Mouse (Mus musculus) thymus, postnatal 4 days (tissue): ENCODE data around the gene Tmem246.

Source experiments
- DNase-seq: peaks from one replicate; pipeline ENCODE4 v3.0.0; 2021

The Tmem246 gene

DNA sequence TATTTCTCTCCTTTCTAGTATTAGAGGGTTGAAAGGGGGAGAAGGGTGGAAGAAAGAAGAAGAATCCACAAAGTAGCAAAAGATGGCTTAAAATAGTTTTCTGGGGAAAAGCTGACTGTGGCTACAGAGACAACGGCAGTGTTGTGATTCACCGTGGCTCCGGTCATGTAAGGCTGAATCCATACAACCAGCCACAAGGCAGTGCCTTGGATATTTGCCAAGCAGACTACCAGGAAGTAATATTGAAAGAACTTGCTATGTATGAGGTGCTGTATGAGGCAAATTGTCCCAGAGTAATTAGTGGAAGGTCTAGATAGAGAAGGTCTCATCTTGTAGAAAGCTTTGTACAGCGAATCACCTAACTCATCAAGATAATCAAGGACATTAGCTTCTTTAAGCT is 25.5 kb downstream of the Tmem246 start:
- no peak for DNase-seq

DNA sequence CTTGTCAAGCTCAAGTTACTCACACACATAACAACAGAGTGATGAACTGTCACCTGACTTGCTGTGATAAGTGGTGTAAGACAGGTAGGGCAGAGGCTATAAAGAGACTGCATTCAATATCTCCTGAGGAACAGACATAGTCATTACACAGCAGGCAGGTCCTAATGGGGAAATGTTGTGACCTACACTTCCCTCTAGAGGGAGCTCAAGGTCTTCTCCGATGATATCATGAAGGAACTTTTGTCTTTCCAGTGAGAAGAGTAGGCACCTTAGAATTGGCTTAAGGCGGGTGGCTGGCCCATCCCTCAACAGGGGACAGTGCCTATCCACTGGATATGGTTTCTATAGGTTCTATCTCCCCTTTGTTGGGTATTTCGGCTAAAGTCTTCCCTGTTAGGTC is 30.1 kb downstream of the Tmem246 start:
- DNase-seq: peak; percentile 35

DNA sequence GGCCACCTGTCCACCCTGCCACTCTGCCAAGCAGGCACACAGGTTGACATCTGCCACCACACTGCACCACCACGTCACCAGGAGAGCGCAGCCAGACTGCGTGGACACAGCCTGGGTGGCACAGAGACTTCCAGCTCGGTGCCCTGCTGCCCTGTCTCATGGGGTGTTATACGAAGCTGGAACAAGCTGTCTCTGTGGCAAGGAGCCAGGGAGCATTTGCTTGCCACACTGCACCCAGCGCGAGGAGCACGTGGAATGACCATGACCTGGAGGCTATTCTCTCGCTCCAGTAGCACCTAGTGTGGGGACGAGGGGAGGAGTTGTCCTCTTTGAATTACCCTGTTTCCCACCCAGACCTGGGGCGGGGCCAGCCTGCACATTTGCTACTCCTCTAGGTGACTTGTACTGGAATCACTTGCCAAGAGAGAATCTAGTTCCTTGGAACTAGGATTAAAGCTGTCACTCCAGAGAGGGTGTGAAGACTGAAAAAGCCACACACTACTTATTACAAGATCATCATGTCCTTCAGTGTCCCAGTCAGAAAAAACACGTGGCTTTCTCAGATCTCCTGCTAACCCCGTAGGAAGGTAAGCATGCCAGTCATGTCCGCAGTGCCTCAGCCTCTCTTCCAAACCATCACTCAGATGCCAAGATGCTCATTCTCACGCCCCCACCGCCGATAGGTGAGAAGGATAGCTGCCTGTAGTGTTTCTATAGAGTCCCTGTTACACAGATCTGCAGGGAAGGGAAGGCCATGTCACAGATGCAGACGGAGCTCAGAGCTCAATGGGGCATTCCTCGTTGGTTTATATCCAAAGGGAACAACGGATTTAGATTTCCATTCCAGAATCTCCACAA is 37.5 kb downstream of the Tmem246 start:
- DNase-seq: no peak

DNA sequence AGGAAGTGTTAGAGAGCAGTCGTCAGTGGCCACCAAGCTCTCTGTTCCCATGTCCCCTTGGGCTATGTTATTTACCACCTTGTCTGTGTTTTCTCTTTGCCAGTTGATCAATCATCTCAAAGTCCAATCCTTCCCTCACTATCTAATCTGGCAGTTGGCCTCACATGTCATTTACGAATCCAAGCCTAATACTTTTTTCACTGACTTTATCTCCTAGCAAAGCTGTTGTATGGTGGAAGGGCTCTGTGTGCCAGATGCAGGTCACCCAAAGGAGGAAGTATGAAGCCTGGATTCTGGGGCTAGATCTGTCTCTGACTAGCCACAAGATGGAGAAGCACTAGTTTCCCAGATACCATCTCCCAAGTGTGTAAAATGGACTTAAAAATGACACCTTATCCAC is 39.5 kb downstream of the Tmem246 start:
- DNase-seq: no peak

DNA sequence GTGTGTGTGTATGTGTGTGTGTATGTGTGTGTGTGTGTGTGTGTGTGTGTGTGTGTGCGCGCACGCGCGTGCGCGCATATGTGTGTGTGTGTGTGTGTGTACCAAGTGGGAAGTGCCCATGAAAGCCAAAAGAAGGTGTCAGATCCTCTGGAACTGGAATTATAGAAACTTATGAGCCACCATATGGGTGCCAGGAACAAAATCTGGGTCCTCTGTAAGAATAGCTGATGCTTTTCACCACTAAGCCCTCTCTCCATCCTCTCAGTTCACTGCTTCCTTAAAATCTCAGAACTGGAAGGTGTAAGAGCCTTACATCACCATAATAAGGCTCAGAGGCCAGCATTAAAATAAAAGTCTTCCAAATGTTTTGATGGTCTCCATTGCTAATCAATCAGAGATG is 40.3 kb downstream of the Tmem246 start:
- no peak for DNase-seq

DNA sequence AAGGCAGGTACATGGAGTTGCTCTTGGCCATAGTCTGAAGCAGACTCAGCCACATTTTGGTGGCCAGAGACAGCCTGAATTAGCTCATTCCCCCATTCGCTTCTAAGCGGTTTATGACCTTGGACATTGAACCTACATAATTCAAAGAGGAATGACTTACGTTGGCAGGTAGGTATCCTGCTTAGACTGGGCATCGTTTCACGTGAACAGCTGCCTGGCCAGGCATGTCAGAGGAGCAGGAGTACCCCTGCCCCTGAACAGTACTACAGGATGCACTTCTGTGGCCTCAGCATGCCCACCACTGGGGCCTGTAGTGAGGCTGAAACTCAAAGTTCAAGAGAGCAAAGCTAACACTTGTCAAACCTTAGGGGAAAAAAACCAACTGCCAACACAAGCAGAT is 44.3 kb downstream of the Tmem246 start:
- no peak for DNase-seq

DNA sequence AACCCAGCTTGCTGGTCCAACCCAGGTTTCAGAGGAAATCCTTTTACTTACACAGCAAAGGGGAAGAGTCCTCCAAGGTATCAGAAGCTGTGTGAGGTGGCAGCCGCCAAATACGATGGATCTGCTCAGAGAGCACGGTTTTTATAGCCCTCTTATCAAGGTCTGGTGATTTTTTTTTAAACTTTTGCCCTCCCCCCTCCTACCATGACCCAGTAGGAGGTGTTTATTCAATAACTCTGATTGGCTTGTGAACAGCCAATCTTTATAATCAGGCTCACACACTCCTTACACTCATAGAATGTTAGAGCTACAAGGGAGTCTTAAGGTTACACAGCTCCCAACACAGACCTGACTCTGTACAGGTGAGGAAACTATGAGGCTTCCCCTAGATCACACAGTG is 48.3 kb downstream of the Tmem246 start, which contains the start of gene Aldob:
TSS of gene Aldob (minus strand) at position 164 of the 400 bp plus-strand sequence.
- no peak for DNase-seq

DNA sequence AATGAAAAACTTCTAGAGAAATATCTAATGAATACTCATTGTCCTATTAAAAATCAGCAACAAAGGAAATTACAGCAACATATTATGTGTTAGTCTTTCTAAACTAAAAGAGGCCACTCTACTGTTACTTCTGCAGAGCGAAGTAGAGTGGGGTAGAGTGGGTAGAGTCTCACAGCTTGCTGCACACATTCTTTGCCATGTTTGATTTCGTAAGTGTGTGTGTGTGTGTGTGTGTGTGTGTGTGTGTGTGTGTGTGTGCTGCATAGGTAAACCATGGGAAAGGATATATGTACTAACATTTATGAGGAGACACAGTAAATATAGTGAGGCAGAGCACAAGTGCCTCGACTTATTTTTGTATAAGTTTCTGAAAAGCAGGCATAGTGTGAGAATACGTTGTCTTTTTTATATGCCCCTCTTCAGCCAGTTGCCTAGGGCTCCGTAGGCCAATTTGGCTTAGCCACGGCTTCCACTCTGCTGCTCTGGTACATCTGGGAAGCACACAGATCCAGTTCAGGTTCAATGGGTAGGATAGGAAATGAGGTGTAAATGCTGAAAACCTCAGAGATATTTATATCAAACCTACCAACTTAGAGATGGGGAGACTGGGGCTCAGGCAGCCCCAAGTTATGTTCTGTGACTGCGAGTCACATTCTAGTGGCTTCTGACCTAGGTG is 50.0 kb downstream of the Tmem246 start:
- no peak for DNase-seq

DNA sequence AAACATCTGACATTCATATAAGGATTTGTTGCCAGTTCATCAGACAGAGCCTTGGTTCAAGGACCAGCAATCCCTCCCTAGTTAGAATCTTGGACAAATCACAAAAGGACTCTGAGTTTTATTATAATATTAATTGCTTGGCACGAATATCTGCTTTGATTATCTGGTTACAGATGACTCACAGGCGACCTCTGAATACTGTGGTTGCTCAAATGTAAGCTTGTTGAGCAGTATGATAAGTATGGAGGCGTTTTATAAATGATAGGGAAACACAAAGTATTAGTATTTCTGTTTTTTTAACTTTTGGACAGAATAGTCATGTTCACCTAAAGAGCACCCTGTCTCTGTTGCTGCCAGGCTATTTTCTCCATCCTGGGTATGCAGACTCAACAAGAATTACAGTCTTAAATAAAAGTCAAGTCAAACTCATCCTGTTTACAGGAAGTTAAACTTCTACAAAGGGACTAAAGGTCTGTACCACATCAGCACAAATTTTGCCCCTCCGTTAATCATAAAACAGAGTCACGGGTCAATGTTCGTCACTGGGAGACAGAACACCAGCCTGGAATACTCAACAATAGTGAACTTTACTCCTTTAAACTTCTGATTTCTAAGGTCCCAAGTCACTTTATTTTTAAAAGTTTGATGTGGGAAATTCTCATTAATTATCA is 50.7 kb downstream of the Tmem246 start:
- DNase-seq: no peak

DNA sequence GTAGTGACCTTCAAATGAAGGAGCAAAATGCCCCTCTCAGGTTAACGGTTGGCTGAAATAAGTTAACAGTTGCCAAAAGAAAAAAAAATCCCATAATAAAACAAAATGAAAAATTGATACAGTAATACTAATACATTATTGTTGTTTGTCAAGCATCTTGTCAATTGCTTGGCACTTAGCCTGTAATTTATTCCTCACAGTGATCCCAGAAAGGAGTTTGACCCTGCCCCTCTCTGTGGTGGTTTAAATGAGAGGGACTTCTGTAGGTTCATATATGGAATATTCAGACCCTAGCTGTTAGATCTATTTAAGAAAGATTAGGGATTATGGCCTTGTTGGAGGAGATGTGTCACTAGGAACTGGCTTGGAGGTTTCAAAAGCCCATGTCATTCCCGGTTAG is 51.6 kb downstream of the Tmem246 start:
- no peak for DNase-seq

DNA sequence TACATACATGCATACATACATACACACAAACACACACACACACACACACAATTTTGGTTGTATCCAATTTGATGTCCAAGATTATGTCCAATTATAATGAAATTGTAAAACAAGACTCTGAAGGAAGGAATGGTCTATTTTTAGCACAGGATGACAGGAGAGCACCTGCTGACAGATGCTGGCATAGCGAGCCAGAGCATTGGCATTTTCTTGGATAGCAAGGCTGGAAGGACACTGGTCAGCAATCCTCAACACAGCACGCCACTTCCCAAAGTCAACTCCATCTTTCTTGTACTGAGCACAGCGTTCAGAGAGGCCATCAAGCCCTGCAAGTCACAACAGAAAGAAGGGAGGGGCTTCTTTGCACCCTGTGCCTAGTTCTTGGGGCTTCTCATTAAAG is 56.7 kb downstream of the Tmem246 start:
- no peak for DNase-seq

DNA sequence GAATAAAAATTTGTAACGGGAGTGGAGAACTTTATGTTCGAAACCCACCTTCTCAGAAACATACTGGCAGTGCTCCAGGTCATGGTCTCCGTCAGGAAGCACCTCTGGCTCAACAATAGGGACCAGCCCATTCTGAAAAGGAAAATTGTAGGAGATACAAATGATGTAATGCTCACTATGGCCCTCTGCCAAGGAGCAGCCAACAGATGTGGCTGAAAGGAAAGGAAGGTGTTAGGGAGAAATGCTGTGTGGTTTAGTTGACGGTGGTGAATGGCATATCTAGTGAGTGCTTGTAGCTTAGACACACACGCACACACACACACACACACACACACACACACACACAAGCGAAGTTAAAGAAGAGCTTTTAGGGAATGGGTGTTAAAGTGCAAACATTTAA is 58.0 kb downstream of the Tmem246 start:
- no peak for DNase-seq

DNA sequence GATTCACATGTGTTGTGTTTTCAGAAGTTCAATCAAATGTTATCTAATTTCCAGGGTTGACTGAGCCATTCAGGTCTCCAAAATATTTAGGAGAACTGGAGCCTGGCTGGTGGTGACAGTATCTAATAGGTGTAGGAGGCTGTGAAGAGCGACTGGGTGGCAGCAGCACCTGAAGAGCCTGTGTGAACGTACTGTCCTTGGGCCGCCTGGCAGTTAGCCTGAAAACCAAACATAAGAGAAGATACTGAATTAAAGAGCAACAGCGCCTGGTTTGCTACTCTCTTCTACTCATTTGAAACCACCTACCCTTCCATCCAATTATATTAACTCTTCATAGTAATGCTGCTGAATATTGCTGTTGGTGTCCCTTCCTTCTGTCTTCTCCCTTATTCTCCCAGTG is 61.0 kb downstream of the Tmem246 start:
- no peak for DNase-seq

DNA sequence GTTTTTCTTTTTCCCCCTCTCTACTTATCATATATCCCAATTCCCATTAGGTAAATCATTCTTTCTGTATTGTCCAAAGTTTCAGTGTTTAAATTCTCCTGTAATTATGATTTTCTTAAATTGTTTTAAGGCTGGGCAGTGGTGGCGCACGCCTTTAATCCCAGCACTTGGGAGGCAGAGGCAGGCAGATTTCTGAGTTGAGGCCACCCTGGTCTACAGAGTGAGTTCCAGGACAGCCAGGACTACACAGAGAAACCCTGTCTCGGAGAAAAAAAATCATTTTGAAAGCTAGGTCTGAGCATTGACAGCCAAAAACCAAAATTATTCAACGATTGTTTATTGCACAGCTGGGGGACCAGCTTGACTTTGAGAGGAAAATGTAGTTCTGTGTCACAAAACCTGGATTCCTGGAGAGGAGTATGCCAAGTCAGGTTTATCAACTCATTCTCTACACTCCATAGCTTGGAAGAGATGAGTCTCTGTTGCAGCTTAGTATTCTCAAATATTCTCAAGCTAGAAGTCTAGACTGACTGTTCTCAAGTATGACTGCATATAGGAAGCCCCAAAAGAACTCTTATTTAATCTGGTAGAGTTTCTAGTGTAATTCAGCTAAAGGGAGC is 61.9 kb downstream of the Tmem246 start:
- DNase-seq: no peak

DNA sequence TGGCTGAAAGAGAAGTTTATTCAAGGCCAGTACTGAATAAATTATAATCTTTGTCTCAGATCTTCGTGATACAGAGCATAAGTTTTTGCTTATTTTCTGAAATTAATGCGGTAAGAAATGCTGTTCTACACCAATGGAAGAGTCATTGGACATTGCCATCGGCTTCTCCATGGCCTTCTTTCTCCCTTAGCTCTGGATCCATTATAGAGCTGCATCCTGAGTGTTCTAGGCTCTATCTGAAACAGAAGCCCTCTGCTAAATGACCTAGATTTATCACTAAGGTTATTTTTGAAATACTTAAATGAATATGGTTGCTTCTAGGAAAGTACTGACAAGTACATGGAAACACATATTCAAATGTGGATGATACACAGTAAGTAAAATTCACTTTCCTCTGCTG is 62.6 kb downstream of the Tmem246 start:
- no peak for DNase-seq
